Mouse (Mus musculus) stomach, embryonic 14.5 days (tissue): ENCODE measurements at regions not wholly inside any gene's neighbourhood (a gene's known extent, or its start where the extent isn't known, plus 50 kb on each side); places are given as distances from the start of the nearest gene placed in this dataset.

ENCODE experiments used
- ATAC-seq: fragments of 200-750 bp; cut with Nextera tagmentation; 2 replicates; pipeline ENCODE4 v1.8.0; 2017; ENCODE audit warnings: low read depth, moderate TSS enrichment; ENCODE audit not compliant: insufficient number of reproducible peaks, insufficient read depth, low FRiP score
- H3K27ac ChIP-seq: fragments of 300-500 bp; sonication (generic); 2 replicates; pipeline ENCODE4 v1.5.1; 2014; ENCODE audit warnings: mild to moderate bottlenecking, low read length, moderate library complexity, mixed read lengths
- H3K27me3 ChIP-seq: fragments of 300-500 bp; sonication (generic); 2 replicates; pipeline ENCODE4 v1.6.1; 2014; ENCODE audit warnings: low read length, control low read depth, mixed read lengths; ENCODE audit not compliant: control insufficient read depth, insufficient read depth
- H3K36me3 ChIP-seq: fragments of 300-500 bp; sonication (generic); 2 replicates; pipeline ENCODE4 v1.6.1; 2014; ENCODE audit warnings: mild to moderate bottlenecking, control low read depth, low read length, moderate library complexity, mixed read lengths; ENCODE audit not compliant: control insufficient read depth, insufficient read depth
- H3K4me1 ChIP-seq: fragments of 300-500 bp; sonication (generic); 2 replicates; pipeline ENCODE4 v1.6.1; 2014; ENCODE audit warnings: low read length, control low read depth, mixed read lengths; ENCODE audit not compliant: control insufficient read depth, insufficient read depth
- H3K4me2 ChIP-seq: fragments of 300-500 bp; sonication (generic); replicated peaks from 2 replicates; pipeline ENCODE4 v1.6.1; 2014; ENCODE audit warnings: low read depth, low read length, control low read depth
- H3K4me3 ChIP-seq: fragments of 300-500 bp; sonication (generic); 2 replicates; pipeline ENCODE4 v1.5.1; 2014; ENCODE audit warnings: low read depth, low read length, control low read depth
- H3K9ac ChIP-seq: fragments of 300-500 bp; sonication (generic); replicated peaks from 2 replicates; pipeline ENCODE4 v1.6.1; 2014; ENCODE audit warnings: low read depth, mild to moderate bottlenecking, control low read depth, low read length, moderate library complexity, mixed read lengths
- H3K9me3 ChIP-seq: fragments of 300-500 bp; sonication (generic); 2 replicates; pipeline ENCODE4 v1.6.1; 2016; ENCODE audit warnings: low read depth, low read length, control low read depth; ENCODE audit not compliant: control insufficient read depth
- WGBS: fragments of 180-500 bp; shearing (Covaris S2); extraction: QIAGEN DNeasy Blood & Tissue Kit; methylation state at CpG from one replicate; pipeline ENCODE4 v1.1.7; 2014; 5-methylcytosine and 5-hydroxymethylcytosine counted together

GRCm38 (mm10) chr10:100853213-100853612, 262.9 kb downstream of the 1700017N19Rik start:
- no peak for ATAC-seq
- no peaks in the 10 kb centered on the region for H3K36me3 ChIP-seq
- H3K9me3 ChIP-seq, result no peaks in the 10 kb centered on the region
- H3K4me1 ChIP-seq, result no peaks in the 10 kb centered on the region
- no peak overlapping the region for H3K27ac ChIP-seq
- H3K9ac ChIP-seq, result no peak overlapping the region
- H3K4me2 ChIP-seq, result no peak overlapping the region
- H3K4me3 ChIP-seq, result no peak overlapping the region
- H3K27me3 ChIP-seq, result no peaks in the 10 kb centered on the region

DNA sequence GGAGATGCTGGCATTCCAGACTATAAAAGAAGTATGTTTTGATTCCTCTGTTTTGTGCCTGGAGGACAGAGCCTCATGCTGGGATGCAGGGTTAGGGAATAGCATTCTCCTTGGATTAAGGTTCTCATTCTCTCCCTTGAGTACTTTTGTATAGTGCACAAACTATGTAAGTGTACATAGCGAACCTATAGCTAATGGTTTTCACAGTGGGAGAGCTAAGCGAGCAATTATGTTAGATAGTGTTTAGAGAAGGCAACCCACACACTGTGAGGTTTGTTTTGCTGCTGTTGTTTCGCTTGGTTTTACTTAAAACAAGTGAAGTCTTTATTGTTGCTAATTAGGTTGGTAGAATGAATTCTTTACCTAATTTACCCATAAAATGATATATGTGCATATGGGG, 266.2 kb downstream of the 1700017N19Rik start:
- WGBS, result 81% methylated on average over 3 of the region's 3 CpGs
- Histone ChIP-seq H3K4me2 (no peak overlapping the region), H3K4me1 (no peaks in the 10 kb centered on the region), H3K4me3 (no peak overlapping the region), H3K9me3 (no peaks in the 10 kb centered on the region), H3K27me3 (no peaks in the 10 kb centered on the region), H3K27ac (no peak overlapping the region), H3K9ac (no peak overlapping the region), H3K36me3 (no peaks in the 10 kb centered on the region)
- ATAC-seq, result no peak

DNA sequence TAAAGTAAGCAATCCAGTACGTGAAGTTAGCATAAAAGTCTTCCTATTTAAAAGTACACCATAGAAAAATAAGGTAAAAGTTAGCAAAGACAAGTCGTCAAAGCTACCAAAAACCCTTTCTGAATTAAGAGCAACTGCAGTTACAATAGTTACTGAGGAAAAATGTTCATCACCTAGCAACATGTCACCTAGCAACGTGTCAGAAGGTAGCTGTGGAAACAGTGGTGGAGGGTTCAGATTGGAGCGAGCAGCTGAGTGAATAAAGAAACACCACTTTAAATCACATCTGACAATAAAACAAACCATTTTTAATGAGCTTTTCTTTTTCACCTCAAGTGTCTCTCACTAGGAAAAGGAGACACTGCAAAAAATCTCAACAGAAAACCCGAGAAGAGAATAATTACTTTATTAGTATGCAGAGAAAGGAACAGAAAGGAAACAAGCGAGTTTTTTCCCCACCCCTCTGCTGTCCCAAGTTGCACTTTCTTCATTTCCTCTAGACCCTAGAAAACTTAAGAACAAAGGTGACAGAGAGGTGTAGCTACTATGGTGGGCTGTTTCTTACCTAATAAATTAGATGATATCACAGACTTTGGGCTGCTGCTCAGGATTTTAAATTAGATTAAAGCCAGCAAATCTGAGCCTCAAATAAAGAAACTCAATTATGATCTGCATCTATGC, 275.4 kb downstream of the 1700017N19Rik start:
- Histone ChIP-seq H3K36me3 (no peaks in the 10 kb centered on the region), H3K27me3 (no peaks in the 10 kb centered on the region), H3K27ac (no peak overlapping the region), H3K9me3 (no peaks in the 10 kb centered on the region), H3K9ac (no peak overlapping the region), H3K4me1 (no peaks in the 10 kb centered on the region), H3K4me3 (no peak overlapping the region), H3K4me2 (no peak overlapping the region)
- no peak for ATAC-seq
- WGBS, result 43% methylated on average over 6 of the region's 6 CpGs

- Histone ChIP-seq H3K9ac (no peak overlapping the region), H3K9me3 (no peaks in the 10 kb centered on the region), H3K4me3 (no peak overlapping the region), H3K27ac (no peak overlapping the region), H3K4me1 (no peaks in the 10 kb centered on the region), H3K36me3 (no peaks in the 10 kb centered on the region), H3K27me3 (no peaks in the 10 kb centered on the region), H3K4me2 (no peak overlapping the region)
- no peak for ATAC-seq
- WGBS, result 47% methylated on average over 3 of the region's 3 CpGs
Observed at GRCm38 (mm10) chr10:100868360-100868916, 278.2 kb downstream of the 1700017N19Rik start.

DNA sequence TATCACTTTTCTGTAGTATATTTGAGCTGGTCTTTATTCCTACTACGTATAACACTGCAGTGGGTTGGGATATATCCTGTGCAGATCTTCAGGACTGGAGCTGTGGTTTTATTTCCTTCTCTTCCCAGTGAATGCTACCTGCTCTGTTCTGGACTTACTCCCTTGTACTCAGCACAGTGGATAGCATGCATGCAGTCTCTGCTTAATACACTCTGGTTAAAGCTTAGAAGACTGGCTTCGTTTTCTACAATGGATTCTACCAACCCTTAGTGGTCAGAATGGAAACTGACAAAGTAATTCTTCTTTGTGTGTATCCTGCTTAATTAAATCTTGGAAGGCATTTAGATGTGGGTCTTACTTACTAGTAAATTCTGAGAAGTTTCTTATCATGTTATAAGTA, 292.3 kb downstream of the 1700017N19Rik start:
- no peak overlapping the region for H3K27ac ChIP-seq
- no peak overlapping the region for H3K4me2 ChIP-seq
- H3K4me3 ChIP-seq, result no peak overlapping the region
- no peaks in the 10 kb centered on the region for H3K36me3 ChIP-seq
- H3K27me3 ChIP-seq, result no peaks in the 10 kb centered on the region
- no peaks in the 10 kb centered on the region for H3K9me3 ChIP-seq
- no peak overlapping the region for H3K9ac ChIP-seq
- H3K4me1 ChIP-seq, result no peaks in the 10 kb centered on the region
- no peak for ATAC-seq
- 74% methylated on average over 2 of the region's 2 CpGs for WGBS

DNA sequence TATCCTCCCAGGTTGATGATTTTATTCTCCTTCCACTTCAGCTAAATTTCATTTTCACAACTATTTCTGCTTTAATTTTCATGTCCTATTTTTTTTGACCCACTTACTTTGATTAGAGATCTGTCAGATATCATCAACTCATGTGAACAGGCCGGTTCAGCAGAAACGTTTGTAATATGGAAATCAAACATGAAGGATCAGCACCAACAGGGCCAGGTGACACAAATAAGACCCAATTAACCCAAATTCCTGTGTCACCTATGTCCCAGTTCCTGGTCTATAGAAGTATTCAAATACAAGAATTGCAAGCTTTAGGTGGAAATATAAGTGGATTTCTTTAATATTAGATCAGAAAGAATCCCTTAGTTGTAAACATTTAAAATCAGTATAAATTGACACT, 332.7 kb downstream of the 1700017N19Rik start:
- Histone ChIP-seq H3K4me3 (no peak overlapping the region), H3K9ac (no peak overlapping the region), H3K4me2 (no peak overlapping the region), H3K27me3 (no peaks in the 10 kb centered on the region), H3K27ac (no peak overlapping the region), H3K9me3 (no peaks in the 10 kb centered on the region), H3K36me3 (no peaks in the 10 kb centered on the region), H3K4me1 (no peaks in the 10 kb centered on the region)
- WGBS, result 65% methylated on average over 2 of the region's 2 CpGs
- no peak for ATAC-seq

GRCm38 (mm10) chr10:100927086-100927485, 336.8 kb downstream of the 1700017N19Rik start:
- H3K9me3 ChIP-seq, result no peaks in the 10 kb centered on the region
- no peaks in the 10 kb centered on the region for H3K27me3 ChIP-seq
- no peak for ATAC-seq
- 51% methylated on average over 3 of the region's 3 CpGs for WGBS
- no peak overlapping the region for H3K27ac ChIP-seq
- H3K4me3 ChIP-seq, result no peak overlapping the region
- H3K9ac ChIP-seq, result no peak overlapping the region
- H3K4me2 ChIP-seq, result no peak overlapping the region
- H3K4me1 ChIP-seq, result no peaks in the 10 kb centered on the region
- no peaks in the 10 kb centered on the region for H3K36me3 ChIP-seq

GRCm38 (mm10) chr10:100931739-100932138, 341.5 kb downstream of the 1700017N19Rik start:
- H3K4me2 ChIP-seq, result no peak overlapping the region
- WGBS, result 80% methylated on average over 1 of the region's 1 CpGs
- no peak overlapping the region for H3K27ac ChIP-seq
- no peaks in the 10 kb centered on the region for H3K27me3 ChIP-seq
- ATAC-seq, result no peak
- no peak overlapping the region for H3K9ac ChIP-seq
- no peak overlapping the region for H3K4me3 ChIP-seq
- H3K36me3 ChIP-seq, result no peaks in the 10 kb centered on the region
- no peaks in the 10 kb centered on the region for H3K9me3 ChIP-seq
- no peaks in the 10 kb centered on the region for H3K4me1 ChIP-seq

DNA sequence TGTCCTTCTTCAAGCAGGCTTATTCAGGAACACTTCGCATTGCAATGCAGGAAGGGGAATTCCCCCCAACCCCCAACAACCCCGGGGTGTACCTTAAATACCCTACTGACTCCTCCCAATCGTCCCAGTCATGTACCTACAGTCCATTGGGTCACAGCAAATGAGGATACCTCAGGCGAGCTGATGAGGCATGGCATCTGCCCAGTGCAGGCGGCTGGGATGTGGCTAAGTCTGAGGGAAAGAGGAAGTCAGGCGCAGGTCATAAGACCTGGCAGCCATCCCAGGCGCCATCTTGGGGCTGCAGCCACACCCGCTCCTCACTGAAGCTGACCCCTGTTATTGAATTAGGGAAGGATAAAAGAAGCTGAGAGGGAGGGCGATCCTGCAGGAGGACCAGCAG, 368.1 kb downstream of the 1700017N19Rik start:
- 86% methylated on average over 9 of the region's 9 CpGs for WGBS
- Histone ChIP-seq H3K27ac (no peak overlapping the region), H3K4me3 (no peak overlapping the region), H3K4me1 (no peaks in the 10 kb centered on the region), H3K9me3 (no peaks in the 10 kb centered on the region), H3K27me3 (no peaks in the 10 kb centered on the region), H3K4me2 (no peak overlapping the region), H3K9ac (no peak overlapping the region), H3K36me3 (no peaks in the 10 kb centered on the region)
- no peak for ATAC-seq
